Mouse (Mus musculus): ENCODE data around the gene Tmem39b.

Tmem39b gene

DNA sequence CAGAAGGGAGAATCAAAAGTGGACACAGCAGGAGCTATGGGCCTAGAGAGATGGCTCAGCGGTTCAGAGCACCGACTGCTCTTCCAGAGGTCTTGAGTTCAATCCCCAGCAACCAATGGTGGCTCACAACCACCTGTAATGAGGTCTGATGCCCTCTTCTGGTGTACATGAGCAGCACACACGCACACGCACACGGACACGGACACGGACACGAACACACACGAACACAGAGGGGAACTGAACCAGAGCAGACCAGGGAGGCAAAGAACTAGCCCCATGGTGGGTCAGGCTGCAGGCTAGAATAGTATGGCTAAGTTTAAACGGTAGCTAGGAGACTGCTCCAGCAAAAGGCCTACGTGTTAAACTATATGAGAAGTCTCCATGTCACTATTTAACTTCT, 14.8 kb downstream of the Tmem39b start:
- no peak for DNase-seq

GRCm38 (mm10) chr4:129672878-129673449, 23.7 kb downstream of the Tmem39b start:
- DNase-seq = no peak

DNA sequence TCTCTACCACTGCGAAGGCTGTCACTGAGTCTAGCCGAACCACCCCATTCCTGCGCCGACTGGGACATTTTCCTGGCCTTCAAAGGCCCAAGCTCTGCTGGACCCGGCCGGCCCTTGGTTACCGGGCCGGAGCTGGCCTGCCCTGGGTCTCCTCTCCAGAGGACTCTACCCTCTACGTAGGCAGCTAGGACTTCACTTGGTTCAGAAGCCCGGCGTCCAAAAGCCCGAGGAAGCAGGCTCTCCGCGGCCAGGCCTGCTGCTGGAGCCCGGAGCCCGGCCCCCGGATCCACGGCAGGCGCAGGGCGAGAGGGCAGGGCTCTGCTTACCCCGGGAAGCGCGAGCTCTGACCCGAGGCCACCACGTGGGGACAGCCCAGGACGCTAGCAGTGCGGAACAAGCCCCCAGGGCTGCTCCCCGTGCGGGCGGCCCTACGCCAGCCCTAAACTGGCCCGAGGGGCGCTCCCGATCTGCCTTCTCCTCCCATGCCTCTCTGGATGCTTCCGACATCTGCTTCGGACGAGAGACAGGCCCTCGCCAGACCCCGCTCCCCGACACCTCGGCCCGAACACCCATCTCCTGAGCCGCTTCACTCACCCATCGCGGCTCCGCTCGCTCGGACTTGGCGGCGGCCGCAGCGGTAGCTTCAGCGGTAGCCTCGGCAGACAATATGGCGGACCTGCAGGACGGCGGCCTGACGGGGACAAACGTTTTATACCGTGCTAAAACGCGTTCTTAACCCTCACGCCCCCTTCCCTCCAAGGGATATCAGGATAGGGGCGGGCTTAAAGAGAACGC, 24.4 kb downstream of the Tmem39b start, which contains the start of gene Kpna6:
Kpna6 (minus strand) TSS at position 685 of the 795 bp plus-strand sequence.
- DNase-seq = peak; percentile 93 to 95

DNA sequence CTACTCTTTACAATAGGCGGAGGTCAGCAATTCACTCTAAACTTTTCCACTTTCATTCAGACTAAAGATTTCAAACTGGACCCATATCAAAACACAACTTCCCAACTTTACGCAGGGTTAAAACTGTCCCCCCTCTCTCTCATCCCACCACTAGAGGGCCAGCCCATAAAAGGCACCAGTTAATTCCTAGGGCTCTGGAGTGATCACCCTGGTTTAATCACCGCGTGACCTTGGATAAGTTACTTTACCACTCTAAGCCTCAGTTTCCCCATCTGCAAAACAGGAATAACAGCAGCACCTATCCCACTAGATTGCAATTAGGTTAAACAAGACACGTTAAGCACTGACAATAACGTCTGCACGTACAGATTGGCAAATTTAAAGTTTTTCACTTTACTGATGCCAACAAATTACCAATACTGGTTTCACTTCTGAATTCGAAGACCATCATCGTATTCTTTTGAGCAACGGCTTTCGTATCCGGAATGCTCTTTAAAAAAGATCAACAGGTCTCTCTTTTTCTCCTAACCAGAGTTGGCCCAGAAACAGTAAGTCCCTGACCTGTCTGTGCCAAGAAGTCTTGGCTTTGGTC, 25.1 kb downstream of the Tmem39b start:
- peak; percentile 69 to 71 for DNase-seq

DNA sequence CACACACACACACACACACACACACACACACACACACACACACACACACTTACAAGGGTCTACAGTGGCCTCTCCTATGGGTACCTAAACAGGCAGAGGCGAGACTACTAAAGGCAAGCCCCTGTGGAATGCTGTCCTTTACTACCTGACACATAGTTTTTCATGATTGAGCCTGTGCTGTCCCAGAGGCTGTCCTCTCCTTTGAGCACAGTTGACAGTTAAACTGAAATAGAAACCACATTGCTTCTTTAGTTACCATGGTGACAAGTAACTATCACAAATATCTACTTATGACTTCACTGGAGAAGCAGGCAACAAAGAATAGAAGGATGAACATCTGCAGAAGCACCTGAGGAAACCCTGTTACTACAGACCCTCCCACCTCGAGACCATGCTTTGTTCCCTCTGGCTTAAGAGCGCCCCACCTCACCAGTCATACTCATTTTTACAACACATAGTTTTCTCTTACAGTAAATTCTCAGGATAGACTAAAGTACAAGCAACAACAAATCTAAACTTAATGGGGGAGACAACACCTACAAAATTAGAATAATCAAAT, 34.3 kb downstream of the Tmem39b start:
- no peak for DNase-seq

- DNase-seq = no peak
These were observed 35.1 kb downstream of the Tmem39b start for GRCm38 (mm10) chr4:129661584-129661983.

GRCm38 (mm10) chr4:129654770-129655169, 41.9 kb downstream of the Tmem39b start:
- DNase-seq = no peak

- no peak for DNase-seq
These were observed 46.3 kb downstream of the Tmem39b start for GRCm38 (mm10) chr4:129650359-129650758.

- no peak for DNase-seq
These were observed 48.0 kb downstream of the Tmem39b start for GRCm38 (mm10) chr4:129648656-129649055.

DNA sequence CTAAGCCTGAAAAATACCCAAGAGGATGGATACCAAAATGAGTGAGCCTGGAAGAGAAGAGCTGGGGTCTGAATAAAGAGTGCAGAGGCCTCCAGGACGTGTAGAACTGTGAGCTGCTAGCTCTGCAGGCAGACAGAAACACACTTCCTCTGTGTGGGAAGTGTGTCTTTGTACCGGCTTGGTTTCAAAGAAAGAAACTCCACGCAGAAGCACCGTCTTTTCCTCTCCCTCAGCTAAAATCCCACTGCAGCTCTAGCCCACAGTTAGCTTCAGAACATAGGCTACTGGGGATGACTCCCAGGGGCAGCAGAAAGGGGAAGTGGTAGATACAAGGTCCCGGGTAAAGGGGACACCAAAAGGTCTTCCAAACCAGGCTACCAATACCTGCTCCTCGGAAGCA, 51.4 kb downstream of the Tmem39b start:
- DNase-seq = no peak

DNA sequence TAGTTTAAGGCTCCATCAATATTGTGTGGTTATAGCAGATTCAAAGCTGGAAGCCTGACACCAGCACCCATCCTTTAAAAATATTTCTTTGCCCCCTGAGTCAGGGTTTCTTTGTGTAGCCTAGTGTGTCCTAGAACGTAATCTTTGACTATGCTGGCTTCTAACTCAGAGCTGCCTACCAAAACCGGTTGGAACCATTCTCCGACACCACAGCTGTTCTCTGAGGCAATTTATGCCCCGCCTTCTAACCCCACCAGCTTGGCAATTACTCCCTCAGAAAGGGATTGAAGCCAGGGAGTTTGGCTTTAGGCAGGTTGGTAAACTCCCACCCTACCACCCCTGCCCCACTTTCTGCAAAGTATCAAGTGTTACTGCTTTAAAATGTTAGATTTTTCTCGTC, 54.9 kb downstream of the Tmem39b start:
- peak; percentile 62 to 63 for DNase-seq

GRCm38 (mm10) chr4:129640638-129641467, 55.8 kb downstream of the Tmem39b start, which contains the start of gene Txlna:
Txlna (minus strand) TSS chr4:129641065.
- peak; percentile 99 for DNase-seq

DNA sequence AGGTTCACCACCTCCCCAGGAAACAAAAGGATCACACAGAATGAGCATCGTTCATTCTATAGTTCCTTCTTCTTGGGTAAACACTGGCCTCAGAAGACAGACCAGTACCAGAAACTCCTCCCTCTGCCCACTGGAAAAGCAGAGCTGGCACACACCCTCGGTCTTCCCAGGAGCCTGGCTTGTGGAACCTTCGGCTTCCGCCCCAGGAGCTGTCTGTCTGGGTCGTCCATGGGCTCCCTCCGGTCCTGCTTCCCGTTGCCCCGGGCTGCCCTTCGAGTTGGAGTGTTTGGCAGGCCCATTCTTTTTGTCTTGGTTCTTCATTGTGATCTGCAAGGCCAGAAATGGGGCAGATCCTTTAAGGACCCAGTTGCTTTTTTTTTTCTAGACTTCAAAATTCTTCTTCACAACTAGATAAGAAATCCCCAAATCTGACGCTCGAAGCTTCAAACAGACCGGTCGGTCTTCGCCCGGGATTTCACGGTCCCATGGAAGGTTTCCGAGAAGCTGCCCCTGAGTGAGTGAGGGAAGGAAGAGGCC, 56.5 kb downstream of the Tmem39b start:
- peak; percentile 78 to 79 for DNase-seq

DNA sequence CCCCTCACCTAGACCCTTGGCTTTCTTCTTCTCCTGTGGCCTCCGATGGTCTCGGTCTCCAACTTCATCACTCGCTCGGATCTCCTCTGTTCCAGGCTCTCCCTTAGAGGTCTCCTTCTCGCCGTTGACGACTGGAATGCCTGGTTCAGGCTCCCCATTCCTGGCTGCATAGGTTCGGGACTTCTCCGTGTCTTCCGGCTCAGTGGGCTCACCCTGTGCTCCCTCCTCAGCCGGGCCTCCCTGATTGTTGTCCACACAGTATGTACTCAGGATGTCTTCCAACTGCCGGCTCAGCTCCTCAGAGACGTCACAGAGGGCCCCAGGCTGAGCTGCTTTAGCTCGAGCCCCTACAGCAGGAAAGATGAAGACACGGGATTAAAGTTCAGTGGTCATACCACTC, 57.4 kb downstream of the Tmem39b start:
- DNase-seq = no peak

DNA sequence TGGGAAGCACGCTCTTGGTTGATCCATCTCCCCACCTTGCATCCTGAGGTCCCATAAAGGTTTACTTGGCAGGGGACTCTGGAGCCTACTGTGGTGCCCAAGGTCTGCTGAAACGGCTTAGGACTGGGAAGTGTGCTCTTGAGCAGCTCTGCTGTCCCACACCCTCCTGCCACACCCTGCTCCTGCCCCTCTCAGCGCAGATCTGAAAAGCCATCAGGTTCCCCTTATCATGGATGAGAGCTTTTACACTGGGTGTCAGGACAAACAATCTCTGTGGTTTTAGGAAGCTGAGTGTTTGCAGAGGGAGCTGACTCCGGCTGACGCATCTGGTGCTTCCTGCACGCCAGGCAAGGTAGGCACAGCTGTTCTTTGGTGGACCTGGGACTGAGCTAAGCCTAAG, 62.8 kb downstream of the Tmem39b start:
- no peak for DNase-seq

DNA sequence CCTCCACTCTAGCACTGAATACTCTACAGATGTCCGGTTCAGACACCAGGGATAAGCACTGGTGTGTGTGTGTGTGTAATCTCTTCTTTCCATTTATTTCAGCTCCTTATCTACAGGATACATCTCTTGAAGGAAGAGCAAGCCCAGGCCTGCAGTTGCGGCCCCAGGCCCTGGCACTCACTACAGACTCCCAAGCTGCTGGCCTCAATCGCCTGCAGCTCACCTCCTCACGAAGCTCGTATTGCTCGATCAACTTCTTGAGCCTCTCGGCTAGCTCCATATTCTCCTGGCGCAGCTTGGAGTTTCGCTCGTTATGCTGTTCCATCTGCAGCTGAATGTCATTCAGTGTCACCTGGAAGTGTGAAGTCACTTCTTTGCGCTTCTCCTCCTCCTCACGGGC, 64.8 kb downstream of the Tmem39b start:
- DNase-seq = no peak

DNA sequence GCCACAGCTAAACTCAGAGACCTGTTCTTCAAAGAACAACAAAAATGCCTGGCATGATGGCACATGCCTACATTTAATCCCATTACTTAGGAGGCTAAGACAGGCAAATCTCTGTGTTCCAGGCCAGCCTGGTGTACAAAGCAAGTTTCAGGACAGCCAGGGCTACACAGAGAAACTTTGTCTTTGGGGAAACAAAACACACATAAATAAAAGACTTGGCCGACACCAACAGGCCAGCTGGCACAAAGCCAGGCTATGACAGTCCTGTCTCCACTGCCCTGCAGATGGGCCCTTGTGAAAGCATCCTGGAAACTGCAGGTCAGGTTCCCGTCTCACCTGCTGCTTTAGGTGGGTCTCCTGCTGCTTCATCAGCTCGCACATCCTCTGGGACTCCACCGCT, 65.7 kb downstream of the Tmem39b start:
- DNase-seq = peak; percentile 62 to 63
